Mouse (Mus musculus): ENCODE measurements around the gene Rbfox3.

- TF ChIP-seq CTCF (IDR thresholded peaks at IDR 0.05) (no peak), EP300 (IDR thresholded peaks at IDR 0.05) (no peak)
Observed at GRCm38 (mm10) chr11:118494001-118494737, 417.2 kb downstream of the Rbfox3 start.

Data from lung, postnatal 0 days (tissue).